Mouse (Mus musculus): Measurements from ENCODE around the gene Ankrd13d. TPM values are rescaled to one million over a fixed set of nuclear protein-coding genes. Genes with fewer than 3 reads are reported as not detected.

Gene Ankrd13d
- total and polyA plus RNA-seq, 3 experiments = 2.5 to 5.7 (median 5.4) TPM

DNA sequence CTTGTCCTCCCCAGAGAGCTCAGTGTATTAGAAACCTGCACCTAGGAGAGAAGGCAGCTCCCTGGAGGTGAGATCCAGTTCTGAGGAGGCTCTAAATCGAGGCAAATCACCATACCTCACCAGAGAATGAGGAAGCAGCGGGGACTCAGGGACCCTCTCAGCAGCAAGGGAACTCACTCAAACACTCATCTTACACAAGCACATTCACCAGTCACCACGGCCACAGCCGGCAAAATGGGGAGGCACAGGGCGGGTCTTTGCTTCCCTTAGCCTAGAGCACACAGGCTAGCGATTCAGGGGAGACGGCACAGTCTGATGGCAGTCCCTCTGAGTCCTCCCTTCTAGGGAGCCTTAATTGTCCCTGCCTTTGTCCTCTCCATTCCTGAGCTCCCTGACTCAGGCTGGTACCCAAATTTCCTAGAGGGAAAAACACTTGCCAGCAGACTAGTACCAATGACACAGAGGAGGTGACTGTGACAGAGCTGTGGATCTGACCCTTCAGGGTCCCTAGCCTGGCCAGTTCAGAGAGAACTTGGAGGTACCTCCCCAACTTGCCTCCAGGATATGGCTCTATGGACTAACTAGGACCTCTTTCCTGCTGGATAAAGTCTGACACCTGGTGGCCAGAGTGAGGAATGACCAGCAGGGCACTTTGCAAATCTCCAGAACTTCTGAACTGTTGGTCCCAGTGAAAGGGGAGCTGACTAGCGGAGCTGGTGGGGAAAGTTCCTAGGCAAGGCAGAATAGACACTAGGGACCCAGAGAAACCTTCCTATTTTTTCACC is 54.9 kb downstream of the Ankrd13d start:
- DNase-seq = peak; percentile 79

DNA sequence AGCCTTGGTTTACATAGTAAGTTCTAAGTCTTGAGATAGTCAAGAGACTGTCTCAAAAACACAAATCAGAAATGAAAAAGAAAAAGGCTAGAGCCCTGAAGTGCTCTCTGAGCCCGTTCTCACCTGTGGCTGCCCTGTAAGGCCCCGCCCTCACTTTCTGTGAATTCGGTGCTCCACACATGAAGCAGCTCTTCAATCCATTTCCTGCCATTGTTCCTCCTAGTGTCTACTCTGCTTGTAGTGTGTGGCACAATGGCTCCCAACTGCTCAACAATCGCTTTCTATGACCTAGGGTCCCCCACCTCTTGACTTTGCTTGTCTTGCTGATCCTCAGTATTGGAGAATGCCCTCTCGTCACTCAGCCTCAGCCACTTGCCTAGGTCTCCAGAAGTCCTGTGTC is 55.5 kb downstream of the Ankrd13d start:
- DNase-seq = no peak

DNA sequence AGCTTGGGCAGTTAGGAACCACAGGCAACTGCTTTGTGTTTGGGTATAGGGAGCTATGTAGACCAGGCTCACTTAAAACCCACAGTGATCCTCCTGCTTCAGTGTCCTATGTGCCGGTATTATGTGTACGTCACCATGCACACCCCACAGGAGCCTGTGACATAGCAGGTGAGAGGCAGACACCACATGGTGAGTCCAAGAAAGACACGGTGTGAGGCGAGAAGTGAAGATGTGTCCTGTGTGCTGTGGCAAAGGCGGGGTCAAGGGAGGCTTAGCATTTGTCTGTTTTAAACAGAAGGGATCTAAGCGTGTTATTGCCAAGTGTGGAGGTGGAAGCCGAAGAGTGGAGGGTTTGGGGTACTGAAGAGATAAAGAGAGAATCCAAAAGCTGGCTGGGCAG is 56.2 kb downstream of the Ankrd13d start:
- DNase-seq = no peak

DNA sequence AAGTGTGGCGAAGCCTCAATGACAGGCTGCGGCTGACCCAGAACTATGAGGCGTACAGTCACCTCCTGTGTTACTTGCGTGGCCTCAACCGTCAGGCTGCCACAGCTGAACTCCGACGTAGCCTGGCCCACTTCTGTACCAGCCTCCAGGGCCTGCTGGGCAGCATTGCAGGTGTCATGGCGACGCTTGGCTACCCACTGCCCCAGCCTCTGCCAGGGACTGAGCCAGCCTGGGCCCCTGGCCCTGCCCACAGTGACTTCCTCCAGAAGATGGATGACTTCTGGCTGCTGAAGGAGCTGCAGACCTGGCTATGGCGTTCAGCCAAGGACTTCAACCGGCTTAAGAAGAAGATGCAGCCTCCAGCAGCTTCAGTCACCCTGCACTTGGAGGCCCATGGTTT is 60.8 kb downstream of the Ankrd13d start:
- peak; percentile 62 for DNase-seq

DNA sequence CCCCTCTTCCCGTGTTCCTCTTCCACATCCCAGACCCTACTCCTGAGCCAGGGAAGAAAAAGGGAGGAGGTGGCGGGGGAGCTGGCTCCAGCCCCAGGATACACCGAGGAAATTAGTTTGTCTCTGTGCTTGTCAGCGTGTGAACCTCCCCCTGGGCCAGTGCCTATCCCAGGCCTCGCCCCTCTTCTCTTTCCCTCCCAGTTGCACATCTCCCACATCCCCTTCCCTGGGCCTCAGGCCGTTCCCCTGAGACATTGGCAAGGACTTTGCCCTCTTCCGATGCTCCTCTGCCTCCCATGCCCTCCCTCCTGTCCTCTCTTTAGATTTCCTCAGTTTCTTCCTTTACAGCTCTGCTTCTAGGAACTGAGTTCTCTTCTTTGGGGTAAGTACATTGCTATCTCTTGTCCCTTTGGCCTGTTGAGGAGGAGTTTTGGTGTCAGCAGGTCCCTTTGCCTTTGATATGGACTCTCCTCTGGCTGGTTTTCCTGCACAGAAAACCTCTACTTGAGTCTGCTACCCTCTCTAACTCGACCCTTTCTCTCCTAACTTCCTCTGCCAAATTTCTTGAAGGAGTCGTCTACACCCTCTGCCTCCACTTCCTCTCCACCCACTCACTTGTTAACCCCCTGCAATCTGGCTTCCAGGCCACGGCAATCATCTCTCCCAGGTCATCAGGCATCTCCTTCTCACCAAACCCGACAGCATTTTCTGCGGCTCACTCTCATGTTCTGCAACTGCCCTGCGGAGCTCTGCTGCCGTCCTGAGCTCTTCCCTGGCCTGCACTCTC is 61.8 kb downstream of the Ankrd13d start:
- DNase-seq = no peak

DNA sequence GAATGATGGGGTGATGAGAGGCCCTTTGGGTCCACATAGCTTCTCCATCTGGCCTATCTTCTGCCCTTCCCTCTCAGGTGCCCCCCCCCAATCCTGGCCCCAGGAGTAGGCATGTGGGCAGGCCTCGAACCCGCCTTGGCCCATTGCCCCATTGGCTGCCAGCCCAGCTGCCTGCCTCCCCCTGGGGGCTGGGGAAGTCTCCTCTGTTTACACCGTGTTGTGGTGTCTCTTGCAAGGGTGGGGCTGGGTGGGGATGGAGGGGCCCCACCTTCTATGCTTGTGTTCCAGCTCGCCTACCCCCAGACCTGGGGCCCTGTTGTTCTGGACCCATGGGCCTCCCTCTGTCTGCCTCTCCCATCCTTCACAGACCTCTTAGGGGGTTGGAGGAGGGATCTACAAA is 62.5 kb downstream of the Ankrd13d start:
- DNase-seq = no peak

Small RNAs within 50 kb of the gene (microRNA-seq; reads per million reads assigned to microRNA genes)
- gene Mir6985 = 0.44 to 2.5 reads per million in 2 experiments

Other genes starting within 250 kb of the Ankrd13d start
- gene Gstp1, start 245.2 kb downstream of the Ankrd13d start, total RNA-seq (2021) = 100 to 1,000 TPM; 401 to 452 TPM
- 752 and 925 TPM in 2 replicates for gene Gstp1, start 245.2 kb downstream of the Ankrd13d start, polyA plus RNA-seq (2012; rRNA removed)
- 10 to 100 TPM; 57.2 to 61.4 TPM for gene Gstp2, start 237.1 kb downstream of the Ankrd13d start, total RNA-seq (2021)
- 7.9 and 13.8 TPM in 2 replicates for gene Gstp2, start 237.1 kb downstream of the Ankrd13d start, polyA plus RNA-seq (2012; rRNA removed)
- 1 to 10 TPM in 1 of 2 experiments, under 1 TPM in 1; 0.62 to 2.3 TPM for gene Gstp3, start 223.6 kb downstream of the Ankrd13d start, total RNA-seq (2021)
- gene Gstp3, start 223.6 kb downstream of the Ankrd13d start, polyA plus RNA-seq (2012; rRNA removed) = 0.79 and 0.83 TPM in 2 replicates
- gene Cabp2, start 201.6 kb downstream of the Ankrd13d start, total RNA-seq (2021) = not detected
- not detected in 2 replicates for gene Cabp2, start 201.6 kb downstream of the Ankrd13d start, polyA plus RNA-seq (2012; rRNA removed)
- gene Cdk2ap2, start 186.0 kb downstream of the Ankrd13d start, total RNA-seq (2021) = 100 to 1,000 TPM; 128 to 131 TPM
- gene Cdk2ap2, start 186.0 kb downstream of the Ankrd13d start, polyA plus RNA-seq (2012; rRNA removed) = 339 and 371 TPM in 2 replicates
- 10 to 100 TPM; 87.4 to 87.6 TPM for gene Pitpnm1, start 183.1 kb downstream of the Ankrd13d start, total RNA-seq (2021)
- 164 and 171 TPM in 2 replicates for gene Pitpnm1, start 183.1 kb downstream of the Ankrd13d start, polyA plus RNA-seq (2012; rRNA removed)
- gene Aip, start 157.3 kb downstream of the Ankrd13d start, total RNA-seq (2021) = 100 to 1,000 TPM; 102 to 134 TPM
- 89.5 and 99.3 TPM in 2 replicates for gene Aip, start 157.3 kb downstream of the Ankrd13d start, polyA plus RNA-seq (2012; rRNA removed)
- under 1 TPM; 0.09 to 0.17 TPM for gene Gpr152, start 143.3 kb downstream of the Ankrd13d start, total RNA-seq (2021)
- gene Gpr152, start 143.3 kb downstream of the Ankrd13d start, polyA plus RNA-seq (2012; rRNA removed) = 0.10 and 0.18 TPM in 2 replicates
- under 1 TPM; 0.29 to 0.69 TPM for gene Cabp4, start 139.1 kb downstream of the Ankrd13d start, total RNA-seq (2021)
- gene Cabp4, start 139.1 kb downstream of the Ankrd13d start, polyA plus RNA-seq (2012; rRNA removed) = 0.12 and 0.26 TPM in 2 replicates
- gene Coro1b, start 134.5 kb downstream of the Ankrd13d start, total RNA-seq (2021) = 100 to 1,000 TPM; 154 to 202 TPM
- 199 and 225 TPM in 2 replicates for gene Coro1b, start 134.5 kb downstream of the Ankrd13d start, polyA plus RNA-seq (2012; rRNA removed)
- gene Ptprcap, start 129.5 kb downstream of the Ankrd13d start, total RNA-seq (2021) = 1 to 10 TPM; 2.5 to 5.7 TPM
- 54.9 and 57.6 TPM in 2 replicates for gene Ptprcap, start 129.5 kb downstream of the Ankrd13d start, polyA plus RNA-seq (2012; rRNA removed)
- 10 to 100 TPM; 27.6 to 39.5 TPM for gene Rps6kb2, start 119.8 kb downstream of the Ankrd13d start, total RNA-seq (2021)
- gene Rps6kb2, start 119.8 kb downstream of the Ankrd13d start, polyA plus RNA-seq (2012; rRNA removed) = 48.3 and 60.8 TPM in 2 replicates
- gene Carns1, start 107.7 kb downstream of the Ankrd13d start, total RNA-seq (2021) = 1 to 10 TPM; 2.9 to 5.8 TPM
- gene Carns1, start 107.7 kb downstream of the Ankrd13d start, polyA plus RNA-seq (2012; rRNA removed) = 3.8 and 5.1 TPM in 2 replicates
- under 1 TPM in 1 of 2 experiments, not detected in 1; 0.97 TPM for gene Tbc1d10c, start 91.9 kb downstream of the Ankrd13d start, total RNA-seq (2021)
- 2.1 and 4.8 TPM in 2 replicates for gene Tbc1d10c, start 91.9 kb downstream of the Ankrd13d start, polyA plus RNA-seq (2012; rRNA removed)
- gene Ppp1ca, start 91.1 kb downstream of the Ankrd13d start, total RNA-seq (2021) = 100 to 1,000 TPM; 342 to 392 TPM
- 443 and 514 TPM in 2 replicates for gene Ppp1ca, start 91.1 kb downstream of the Ankrd13d start, polyA plus RNA-seq (2012; rRNA removed)
- gene Rad9a, start 81.5 kb downstream of the Ankrd13d start, total RNA-seq (2021) = 10 to 100 TPM in 1 of 2 experiments, 1 to 10 TPM in 1; 6.9 to 12.3 TPM
- gene Rad9a, start 81.5 kb downstream of the Ankrd13d start, polyA plus RNA-seq (2012; rRNA removed) = 16.4 and 17.2 TPM in 2 replicates
- 1 to 10 TPM; 5.5 to 9.0 TPM for gene Clcf1, start 68.9 kb downstream of the Ankrd13d start, total RNA-seq (2021)
- gene Clcf1, start 68.9 kb downstream of the Ankrd13d start, polyA plus RNA-seq (2012; rRNA removed) = 16.3 and 19.3 TPM in 2 replicates
- not detected for gene AC109138.7, start 68.8 kb downstream of the Ankrd13d start, total RNA-seq (2021)
- not detected in 2 replicates for gene AC109138.7, start 68.8 kb downstream of the Ankrd13d start, polyA plus RNA-seq (2012; rRNA removed)
- gene Pold4, start 51.2 kb downstream of the Ankrd13d start, total RNA-seq (2021) = 10 to 100 TPM; 41.9 to 52.3 TPM
- 112 and 146 TPM in 2 replicates for gene Pold4, start 51.2 kb downstream of the Ankrd13d start, polyA plus RNA-seq (2012; rRNA removed)
- gene Ssh3, start 14.0 kb downstream of the Ankrd13d start, total RNA-seq (2021) = 10 to 100 TPM; 30.9 to 34.4 TPM
- gene Ssh3, start 14.0 kb downstream of the Ankrd13d start, polyA plus RNA-seq (2012; rRNA removed) = 67.4 and 86.6 TPM in 2 replicates
- 10 to 100 TPM; 49.1 to 49.7 TPM for gene Grk2, start 23.1 kb upstream of the Ankrd13d start, total RNA-seq (2021)
- 60.4 and 62.6 TPM in 2 replicates for gene Grk2, start 23.1 kb upstream of the Ankrd13d start, polyA plus RNA-seq (2012; rRNA removed)
- gene Kdm2a, start 115.1 kb upstream of the Ankrd13d start, total RNA-seq (2021) = 100 to 1,000 TPM in 1 of 2 experiments, 10 to 100 TPM in 1; 81.7 to 155 TPM
- gene Kdm2a, start 115.1 kb upstream of the Ankrd13d start, polyA plus RNA-seq (2012; rRNA removed) = 66.3 and 78.0 TPM in 2 replicates
- 10 to 100 TPM; 25.7 to 36.4 TPM for gene Rhod, start 156.3 kb upstream of the Ankrd13d start, total RNA-seq (2021)
- gene Rhod, start 156.3 kb upstream of the Ankrd13d start, polyA plus RNA-seq (2012; rRNA removed) = 35.2 and 39.5 TPM in 2 replicates
- 10 to 100 TPM; 58.0 to 74.0 TPM for gene Syt12, start 194.3 kb upstream of the Ankrd13d start, total RNA-seq (2021)
- gene Syt12, start 194.3 kb upstream of the Ankrd13d start, polyA plus RNA-seq (2012; rRNA removed) = 124 and 143 TPM in 2 replicates
- 10 to 100 TPM; 41.3 to 58.6 TPM for gene 2010003K11Rik, start 215.4 kb upstream of the Ankrd13d start, total RNA-seq (2021)
- gene 2010003K11Rik, start 215.4 kb upstream of the Ankrd13d start, polyA plus RNA-seq (2012; rRNA removed) = 6.4 and 8.5 TPM in 2 replicates
- gene Pcx, start 227.3 kb upstream of the Ankrd13d start, total RNA-seq (2021) = 100 to 1,000 TPM; 536 to 579 TPM
- 474 and 524 TPM in 2 replicates for gene Pcx, start 227.3 kb upstream of the Ankrd13d start, polyA plus RNA-seq (2012; rRNA removed)

Data from adrenal gland, adult 2 months (tissue).